Mouse (Mus musculus): ENCODE data around the gene Gpr155.
A peak's percentile ranks its signal among the peaks of the same experiment; 100 is the strongest.

DNA sequence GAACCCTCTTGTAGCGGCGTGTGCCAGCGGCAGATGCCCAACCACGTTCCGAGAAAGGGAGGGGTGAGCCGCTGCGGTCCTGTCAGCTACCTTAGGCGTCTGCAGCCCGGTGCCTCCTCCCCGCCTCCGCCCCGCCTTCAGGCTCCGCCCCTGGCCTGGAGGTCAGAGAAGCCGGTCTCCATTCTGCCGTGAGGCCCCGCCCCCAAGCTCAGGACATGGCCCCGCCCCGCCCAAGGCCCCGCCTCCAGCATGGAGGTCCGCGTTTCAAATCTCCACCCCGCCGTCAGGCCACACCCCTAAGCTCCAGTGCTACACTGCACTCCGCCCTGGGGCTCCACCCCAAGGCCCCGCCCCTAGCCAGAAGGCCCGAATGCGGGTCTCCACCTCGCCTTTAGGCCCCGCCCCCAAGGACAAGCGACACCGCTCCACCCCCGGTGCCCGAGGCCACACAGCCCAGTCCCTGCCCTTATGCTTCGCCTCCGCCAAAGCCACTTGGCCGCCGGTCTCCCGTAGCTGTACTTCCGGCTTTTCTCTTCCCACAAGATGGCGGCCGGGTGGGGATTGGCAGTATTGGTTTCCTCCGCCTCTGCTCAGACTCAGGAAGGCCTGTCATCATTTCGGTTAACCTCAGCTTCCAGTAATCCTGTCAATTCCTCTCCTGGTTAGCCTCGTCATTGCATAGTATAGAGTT is at the start of gene Gpr155:
- no peak for TF ChIP-seq CTCF (IDR thresholded peaks at IDR 0.05; ENCODE audit: control insufficient read depth, insufficient read depth, insufficient replicate concordance, low read depth, low read length)
- TF ChIP-seq POLR2A (IDR thresholded peaks at IDR 0.05; ENCODE audit: control insufficient read depth, low read depth, low read length): peak; percentile 83

Measured in testis, adult 2 months (tissue).